Mouse (Mus musculus): ENCODE measurements around the gene Grid2.

The Grid2 gene

GRCm38 (mm10) chr6:63635970-63636369 lies 380.3 kb downstream of the Grid2 start:
- no peak for DNase-seq (ENCODE audit: low spot score)

- DNase-seq (ENCODE audit: low spot score): no peak
These were observed 403.7 kb downstream of the Grid2 start for GRCm38 (mm10) chr6:63659423-63659822.

GRCm38 (mm10) chr6:63685689-63686088 lies 430.0 kb downstream of the Grid2 start:
- DNase-seq (ENCODE audit: low spot score): no peak

GRCm38 (mm10) chr6:63701684-63702083 lies 446.0 kb downstream of the Grid2 start:
- DNase-seq (ENCODE audit: low spot score): no peak

DNA sequence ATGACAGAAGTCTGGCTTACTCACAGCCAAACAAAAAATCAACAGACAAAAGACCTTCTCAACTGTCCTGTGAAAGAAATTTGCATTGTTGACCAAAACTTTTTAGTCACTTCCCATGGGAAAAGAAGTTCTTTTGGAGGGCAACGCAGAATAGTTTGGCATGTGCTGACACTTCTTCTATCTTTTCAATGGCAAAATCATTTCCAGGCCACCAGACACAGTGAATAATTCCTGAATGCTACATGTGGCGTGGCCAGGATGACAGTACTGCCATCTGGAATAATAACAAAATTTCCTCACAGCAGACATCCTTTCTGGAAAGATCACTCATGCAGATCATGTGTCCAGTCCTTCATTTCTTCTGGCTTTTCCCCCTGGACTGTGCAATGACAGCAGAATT lies 478.1 kb downstream of the Grid2 start:
- peak; percentile 8 for DNase-seq (ENCODE audit: low spot score)

DNA sequence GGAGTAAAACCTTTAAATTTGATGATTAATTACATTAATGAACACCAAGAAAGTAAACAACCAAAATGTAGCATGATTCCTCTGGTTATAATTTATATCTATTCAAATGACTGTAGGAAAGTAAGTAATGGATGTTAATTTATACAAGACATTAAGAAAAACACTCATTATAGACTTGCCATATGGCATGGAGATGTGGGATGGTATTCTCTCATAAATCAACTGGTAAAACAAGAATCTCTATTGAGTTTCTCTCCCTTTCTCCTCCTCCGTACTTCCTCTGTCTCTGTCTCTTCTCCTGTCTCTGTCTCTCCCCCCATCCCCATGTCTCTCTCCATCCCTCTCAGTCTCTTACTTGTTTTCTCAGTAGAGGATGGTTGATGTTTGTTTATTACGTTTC lies 506.9 kb downstream of the Grid2 start:
- no peak for DNase-seq (ENCODE audit: low spot score)

DNA sequence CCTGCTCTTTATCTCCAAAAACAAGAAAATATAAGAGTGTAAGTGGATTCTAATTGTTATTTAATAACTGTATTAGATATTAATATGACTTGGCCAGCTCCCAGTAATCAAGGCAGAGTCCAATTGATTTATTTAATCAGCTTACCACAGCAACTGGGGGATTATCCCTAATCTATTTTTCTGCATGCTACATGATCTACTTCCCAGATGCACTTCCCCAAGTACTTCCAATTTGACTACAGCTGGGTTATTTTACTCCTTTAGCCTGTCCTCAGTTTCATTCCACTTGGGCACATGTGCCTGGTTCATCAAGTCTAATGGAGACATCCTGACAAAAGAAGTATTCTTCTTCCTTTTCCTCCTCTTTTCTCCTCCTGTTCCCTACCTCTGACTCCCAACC lies 539.0 kb downstream of the Grid2 start:
- no peak for DNase-seq (ENCODE audit: low spot score)

- DNase-seq (ENCODE audit: low spot score): no peak
These were observed 564.6 kb downstream of the Grid2 start for GRCm38 (mm10) chr6:63820236-63820635.

DNA sequence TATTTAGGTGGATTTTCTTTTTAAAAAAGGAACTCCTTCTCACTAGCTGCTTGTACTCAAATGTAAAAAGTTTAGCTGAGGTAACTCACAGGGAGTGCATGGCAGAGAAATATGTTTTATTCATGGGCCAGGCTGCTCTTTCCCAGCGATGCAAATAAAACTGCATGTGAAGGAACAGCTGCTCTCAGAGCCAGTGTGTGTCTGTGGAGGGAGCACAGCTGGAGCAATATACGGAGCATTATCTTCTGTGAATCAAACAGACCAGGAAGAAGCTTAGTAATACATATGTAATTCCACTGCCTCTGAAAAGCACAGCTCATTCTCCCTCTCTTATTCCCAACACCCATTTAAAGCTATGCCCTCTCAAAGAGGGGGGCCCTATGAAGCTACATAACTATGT lies 607.0 kb downstream of the Grid2 start:
- peak; percentile 12 for DNase-seq (ENCODE audit: low spot score)

DNA sequence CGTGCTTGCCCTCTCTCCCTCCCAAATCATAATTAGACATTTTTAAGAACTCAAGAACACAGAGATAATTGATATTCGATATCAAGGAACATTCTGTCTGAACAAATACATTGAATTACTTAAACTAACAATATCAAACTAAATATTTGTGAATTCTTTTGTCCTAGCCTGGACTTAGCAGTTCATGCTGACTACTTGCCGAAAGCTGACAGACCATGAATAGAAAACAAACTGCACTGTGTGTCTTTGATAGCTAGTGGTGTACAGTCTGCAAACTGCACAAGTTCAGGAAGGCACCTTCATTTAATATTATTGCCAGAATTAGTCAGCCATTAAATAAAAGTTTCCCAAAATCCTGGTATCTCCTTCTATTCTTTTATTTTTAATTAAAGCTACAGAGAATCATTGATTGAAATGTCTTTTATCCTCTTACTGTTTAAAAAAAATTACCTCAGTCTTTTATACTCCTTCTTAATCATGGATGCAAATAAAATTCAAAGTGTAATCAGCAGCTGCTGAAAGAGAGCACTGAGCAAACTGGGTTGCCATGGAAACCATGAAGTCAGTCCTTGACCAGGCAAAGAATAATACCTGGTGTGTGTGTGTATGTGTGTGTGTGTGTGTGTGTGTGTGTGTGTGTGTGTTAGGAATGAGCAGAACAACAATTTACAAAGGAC lies 621.5 kb downstream of the Grid2 start:
- peak; percentile 42 for DNase-seq (ENCODE audit: low spot score)

GRCm38 (mm10) chr6:63877765-63878345 lies 622.2 kb downstream of the Grid2 start:
- no peak for DNase-seq (ENCODE audit: low spot score)

- no peak for DNase-seq (ENCODE audit: low spot score)
These were observed 639.0 kb downstream of the Grid2 start for GRCm38 (mm10) chr6:63894714-63895113.

- DNase-seq (ENCODE audit: low spot score): no peak
These were observed 642.5 kb downstream of the Grid2 start for GRCm38 (mm10) chr6:63898171-63898570.

- no peak for DNase-seq (ENCODE audit: low spot score)
These were observed 661.4 kb downstream of the Grid2 start for GRCm38 (mm10) chr6:63917035-63917570.

DNA sequence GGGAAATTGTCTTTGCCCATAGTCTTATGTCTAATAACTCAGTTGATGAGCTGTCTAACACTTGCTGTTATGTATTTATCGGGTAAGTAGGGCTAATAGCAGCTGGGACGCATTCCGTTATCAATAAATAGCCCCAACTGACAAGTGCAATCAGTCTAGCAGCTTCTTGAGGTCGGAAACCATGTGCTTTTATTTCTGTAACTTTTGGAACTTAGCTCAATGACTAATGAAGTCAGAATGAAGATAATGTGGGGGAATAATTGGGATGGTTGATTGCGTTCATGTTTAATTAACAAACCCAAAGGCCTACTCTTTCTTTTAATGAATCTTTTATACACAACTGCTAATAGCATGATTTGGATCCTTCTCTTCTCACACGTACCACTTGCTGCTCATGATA lies 666.3 kb downstream of the Grid2 start:
- DNase-seq (ENCODE audit: low spot score): no peak

GRCm38 (mm10) chr6:63931201-63931600 lies 675.5 kb downstream of the Grid2 start:
- DNase-seq (ENCODE audit: low spot score): no peak

DNA sequence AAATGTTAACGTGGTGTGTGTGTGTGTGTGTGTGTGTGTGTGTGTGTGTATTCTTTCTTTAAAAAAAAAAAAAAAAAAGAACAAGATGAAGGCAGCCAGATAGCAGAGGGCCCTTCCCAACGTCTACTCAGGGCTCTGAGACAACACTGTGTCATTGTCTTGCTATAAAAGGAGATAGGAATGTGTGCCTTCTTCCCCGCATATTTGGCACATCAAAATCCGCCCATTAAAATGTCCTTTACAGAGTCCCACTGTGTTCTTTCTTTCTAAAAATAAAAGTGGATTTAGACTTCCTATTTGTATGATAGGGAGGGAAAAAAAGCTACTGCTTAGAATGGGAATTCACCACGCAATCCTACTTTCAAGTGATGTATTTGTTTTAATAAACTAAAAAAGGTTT lies 691.0 kb downstream of the Grid2 start:
- DNase-seq (ENCODE audit: low spot score): no peak

- peak; percentile 57 for DNase-seq (ENCODE audit: low spot score)
These were observed 708.1 kb downstream of the Grid2 start for GRCm38 (mm10) chr6:63963789-63964188.

DNA sequence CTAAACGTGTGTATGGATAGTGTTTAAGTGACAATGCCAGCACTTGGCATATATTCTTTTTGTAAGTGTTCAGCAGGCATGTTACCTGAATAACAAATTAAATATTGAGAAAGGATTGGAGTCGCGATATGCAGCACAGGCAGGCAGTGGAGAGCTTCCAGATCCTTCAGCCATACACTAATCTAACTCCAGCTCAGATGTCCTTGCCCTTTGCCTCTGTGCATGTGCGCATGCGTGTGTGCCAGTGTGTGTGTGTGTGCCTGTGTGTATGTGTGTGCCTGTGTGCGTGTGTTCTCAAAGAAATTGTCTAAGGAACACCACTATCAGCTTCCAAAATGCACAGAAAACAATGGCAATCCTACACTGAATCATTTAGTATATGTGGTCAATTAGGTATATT lies 708.6 kb downstream of the Grid2 start:
- DNase-seq (ENCODE audit: low spot score): no peak

- DNase-seq (ENCODE audit: low spot score): peak; percentile 1
These were observed 709.1 kb downstream of the Grid2 start for GRCm38 (mm10) chr6:63964735-63965134.

DNA sequence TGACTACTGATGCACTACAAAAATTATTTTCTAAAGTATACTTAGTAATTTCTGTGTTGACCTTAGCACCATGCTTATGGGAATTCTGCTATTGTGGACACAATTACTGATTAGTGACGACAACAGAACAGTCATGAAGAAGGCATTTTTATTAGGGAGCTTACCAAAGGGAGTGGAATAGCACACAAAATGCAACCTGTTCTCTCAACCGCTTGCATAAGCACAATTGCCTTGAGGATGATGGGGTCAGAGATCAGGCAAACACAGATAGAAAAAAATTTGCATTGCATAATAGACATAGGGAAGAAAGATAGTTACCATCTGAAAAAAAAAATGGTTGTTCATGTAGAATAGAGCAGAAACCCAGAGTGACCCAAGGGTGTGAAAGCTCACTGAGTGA lies 790.4 kb downstream of the Grid2 start:
- DNase-seq (ENCODE audit: low spot score): no peak

- no peak for DNase-seq (ENCODE audit: low spot score)
These were observed 791.1 kb downstream of the Grid2 start for GRCm38 (mm10) chr6:64046732-64047131.

DNA sequence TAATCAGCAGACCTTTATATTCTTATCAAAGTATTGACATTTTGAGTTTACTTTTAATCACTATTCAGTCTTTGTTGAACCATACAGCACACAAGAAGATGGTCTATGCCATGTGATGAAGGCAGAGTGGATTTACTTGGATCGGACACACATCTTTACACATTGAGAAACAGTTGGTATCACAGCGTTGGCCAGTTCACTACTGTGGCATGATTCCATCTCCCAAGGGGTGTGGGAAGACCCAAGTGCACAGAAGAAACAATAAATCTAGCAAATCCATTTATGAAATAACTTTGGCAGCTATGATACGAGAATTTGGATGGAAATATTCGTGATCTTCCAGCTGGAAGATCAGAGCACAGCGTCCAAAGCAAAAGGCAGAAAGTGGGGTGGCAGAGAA lies 792.3 kb downstream of the Grid2 start:
- DNase-seq (ENCODE audit: low spot score): no peak

DNA sequence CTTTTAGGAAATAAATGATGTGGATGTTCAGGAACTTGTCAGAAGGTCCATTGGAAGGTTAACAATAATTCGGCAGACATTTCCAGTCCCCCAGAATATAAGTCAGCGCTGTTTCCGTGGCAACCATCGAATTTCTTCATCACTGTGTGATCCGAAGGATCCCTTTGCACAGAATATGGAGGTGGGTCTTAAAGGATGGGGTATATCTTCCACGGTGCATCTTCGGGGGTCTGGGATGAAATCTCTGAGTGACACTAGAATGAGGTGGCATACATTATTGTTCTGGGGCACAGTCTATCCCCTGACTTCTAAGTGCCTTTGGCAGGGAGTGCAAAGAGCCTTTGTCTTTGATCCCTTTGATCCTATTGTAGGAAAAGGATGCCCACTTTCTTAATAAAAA lies 808.2 kb downstream of the Grid2 start:
- DNase-seq (ENCODE audit: low spot score): no peak
